Mouse (Mus musculus) bone marrow, adult 2 months (tissue): ENCODE measurements at regions not wholly inside any gene's neighbourhood (a gene's known extent, or its start where the extent isn't known, plus 50 kb on each side); places are given as distances from the start of the nearest gene placed in this dataset.

Source experiments
- CTCF ChIP-seq: fragments of 200-500 bp; IDR thresholded peaks from 2 replicates; pipeline ENCODE4 v1.5.1; 2011; ENCODE audit warnings: low read length, control low read depth; ENCODE audit not compliant: control insufficient read depth, insufficient read depth
- POLR2A ChIP-seq: fragments of 200-500 bp; IDR thresholded peaks from 2 replicates; pipeline ENCODE4 v1.6.1; 2011; ENCODE audit warnings: low read depth, mild to moderate bottlenecking, control low read depth, low read length, borderline replicate concordance; ENCODE audit not compliant: control insufficient read depth

GRCm38 (mm10) chr2:128263880-128264279, 138.0 kb downstream of the Bcl2l11 start:
- no peak for TF ChIP-seq CTCF
- no peak for TF ChIP-seq POLR2A
